Mouse (Mus musculus): Measurements from ENCODE around the gene Cables2. TPM values are rescaled to one million over a fixed set of nuclear protein-coding genes. Genes with fewer than 3 reads are reported as not detected.
A peak's percentile ranks its signal among the peaks of the same experiment; 100 is the strongest.

The Cables2 gene
- polyA plus RNA-seq, 1 experiment from 2014 or later, result 8.5 TPM

- no peak for ATAC-seq (ENCODE audit: low FRiP score, low TSS enrichment)
- no peak for TF ChIP-seq CTCF (IDR thresholded peaks at IDR 0.05; ENCODE audit: low read depth)
- TF ChIP-seq EP300 (optimal IDR thresholded peaks at IDR 0.05), result no peak
- Histone ChIP-seq H3K9ac (ENCODE audit: low read length) (no peak overlapping the region), H3K27me3 (ENCODE audit: control insufficient read depth, insufficient read depth, low read length) (no peaks in the 10 kb centered on the region), H3K4me2 (replicated peaks; ENCODE audit: low read depth) (no peak overlapping the region), H3K9me3 (ENCODE audit: control insufficient read depth, low read length) (no peaks in the 10 kb centered on the region), H3K27ac (replicated peaks) (no peak overlapping the region), H3K4me1 (replicated peaks; ENCODE audit: control insufficient read depth, insufficient read depth) (no peaks in the 10 kb centered on the region), H3K36me3 (ENCODE audit: control insufficient read depth, insufficient read depth, low read length) (no peaks in the 10 kb centered on the region), H3K4me3 (ENCODE audit: low read depth, low read length) (no peak overlapping the region)
- WGBS, result 35% methylated on average over 2 of the region's 2 CpGs
- no peak for DNase-seq (ENCODE audit: low spot score)
Measured at GRCm38 (mm10) chr2:180307680-180308079, 34.4 kb upstream of the Cables2 start.

GRCm38 (mm10) chr2:180306423-180307168 is 33.3 kb upstream of the Cables2 start:
- DNase-seq (ENCODE audit: low spot score), result no peak
- H3K4me1 ChIP-seq (replicated peaks; ENCODE audit: control insufficient read depth, insufficient read depth), result no peaks in the 10 kb centered on the region
- peak; percentile 67; the same call in 1 of the 2 replicates for ATAC-seq (ENCODE audit: low FRiP score, low TSS enrichment)
- H3K27ac ChIP-seq (replicated peaks), result peak overlapping the region; percentile 30; the same call in 1 of the 2 replicates
- no peak overlapping the region for H3K4me3 ChIP-seq (ENCODE audit: low read depth, low read length)
- TF ChIP-seq EP300 (optimal IDR thresholded peaks at IDR 0.05) (peak; percentile 22), CTCF (IDR thresholded peaks at IDR 0.05; ENCODE audit: low read depth) (no peak)
- no peaks in the 10 kb centered on the region for H3K9me3 ChIP-seq (ENCODE audit: control insufficient read depth, low read length)
- no peaks in the 10 kb centered on the region for H3K27me3 ChIP-seq (ENCODE audit: control insufficient read depth, insufficient read depth, low read length)
- no peaks in the 10 kb centered on the region for H3K36me3 ChIP-seq (ENCODE audit: control insufficient read depth, insufficient read depth, low read length)
- no peak overlapping the region for H3K4me2 ChIP-seq (replicated peaks; ENCODE audit: low read depth)
- H3K9ac ChIP-seq (ENCODE audit: low read length), result no peak overlapping the region
- WGBS, result 39% methylated on average over 8 of the region's 8 CpGs

- DNase-seq (ENCODE audit: low spot score), result no peak
- no peaks in the 10 kb centered on the region for H3K36me3 ChIP-seq (ENCODE audit: control insufficient read depth, insufficient read depth, low read length)
- ATAC-seq (ENCODE audit: low FRiP score, low TSS enrichment), result no peak
- no peaks in the 10 kb centered on the region for H3K9me3 ChIP-seq (ENCODE audit: control insufficient read depth, low read length)
- no peaks in the 10 kb centered on the region for H3K4me1 ChIP-seq (replicated peaks; ENCODE audit: control insufficient read depth, insufficient read depth)
- TF ChIP-seq EP300 (optimal IDR thresholded peaks at IDR 0.05) (no peak), CTCF (IDR thresholded peaks at IDR 0.05; ENCODE audit: low read depth) (no peak)
- WGBS, result 68% methylated on average over 2 of the region's 2 CpGs
- no peak overlapping the region for H3K9ac ChIP-seq (ENCODE audit: low read length)
- H3K4me2 ChIP-seq (replicated peaks; ENCODE audit: low read depth), result no peak overlapping the region
- no peak overlapping the region for H3K4me3 ChIP-seq (ENCODE audit: low read depth, low read length)
- no peaks in the 10 kb centered on the region for H3K27me3 ChIP-seq (ENCODE audit: control insufficient read depth, insufficient read depth, low read length)
- H3K27ac ChIP-seq (replicated peaks), result no peak overlapping the region
Measured at GRCm38 (mm10) chr2:180306009-180306408, 32.7 kb upstream of the Cables2 start.

- TF ChIP-seq CTCF (IDR thresholded peaks at IDR 0.05; ENCODE audit: low read depth) (no peak), EP300 (optimal IDR thresholded peaks at IDR 0.05) (no peak)
- Histone ChIP-seq H3K36me3 (ENCODE audit: control insufficient read depth, insufficient read depth, low read length) (no peaks in the 10 kb centered on the region), H3K4me2 (replicated peaks; ENCODE audit: low read depth) (no peak overlapping the region), H3K4me1 (replicated peaks; ENCODE audit: control insufficient read depth, insufficient read depth) (no peaks in the 10 kb centered on the region), H3K27me3 (ENCODE audit: control insufficient read depth, insufficient read depth, low read length) (no peaks in the 10 kb centered on the region), H3K9ac (ENCODE audit: low read length) (no peak overlapping the region), H3K9me3 (ENCODE audit: control insufficient read depth, low read length) (no peaks in the 10 kb centered on the region), H3K4me3 (ENCODE audit: low read depth, low read length) (no peak overlapping the region), H3K27ac (replicated peaks) (no peak overlapping the region)
- ATAC-seq (ENCODE audit: low FRiP score, low TSS enrichment) (0 out of 2 replicates have a peak, but pooled peaks have one; percentile 39), DNase-seq (ENCODE audit: low spot score) (no peak)
- WGBS, result 71% methylated on average over 3 of the region's 3 CpGs
Measured at GRCm38 (mm10) chr2:180305490-180305889, 32.2 kb upstream of the Cables2 start.

GRCm38 (mm10) chr2:180304554-180304953 is 31.3 kb upstream of the Cables2 start:
- Histone ChIP-seq H3K9ac (ENCODE audit: low read length) (no peak overlapping the region), H3K36me3 (ENCODE audit: control insufficient read depth, insufficient read depth, low read length) (no peaks in the 10 kb centered on the region), H3K27ac (replicated peaks) (no peak overlapping the region), H3K9me3 (ENCODE audit: control insufficient read depth, low read length) (no peaks in the 10 kb centered on the region), H3K4me1 (replicated peaks; ENCODE audit: control insufficient read depth, insufficient read depth) (no peaks in the 10 kb centered on the region), H3K4me2 (replicated peaks; ENCODE audit: low read depth) (no peak overlapping the region), H3K27me3 (ENCODE audit: control insufficient read depth, insufficient read depth, low read length) (no peaks in the 10 kb centered on the region), H3K4me3 (ENCODE audit: low read depth, low read length) (no peak overlapping the region)
- no peak for ATAC-seq (ENCODE audit: low FRiP score, low TSS enrichment)
- 45% methylated on average over 4 of the region's 4 CpGs for WGBS
- TF ChIP-seq CTCF (IDR thresholded peaks at IDR 0.05; ENCODE audit: low read depth), result peak; percentile 34
- no peak for TF ChIP-seq EP300 (optimal IDR thresholded peaks at IDR 0.05)
- DNase-seq (ENCODE audit: low spot score), result no peak

GRCm38 (mm10) chr2:180303468-180303867 is 30.2 kb upstream of the Cables2 start:
- no peaks in the 10 kb centered on the region for H3K36me3 ChIP-seq (ENCODE audit: control insufficient read depth, insufficient read depth, low read length)
- no peak overlapping the region for H3K27ac ChIP-seq (replicated peaks)
- no peaks in the 10 kb centered on the region for H3K27me3 ChIP-seq (ENCODE audit: control insufficient read depth, insufficient read depth, low read length)
- H3K4me3 ChIP-seq (ENCODE audit: low read depth, low read length), result no peak overlapping the region
- no peaks in the 10 kb centered on the region for H3K9me3 ChIP-seq (ENCODE audit: control insufficient read depth, low read length)
- H3K4me1 ChIP-seq (replicated peaks; ENCODE audit: control insufficient read depth, insufficient read depth), result no peaks in the 10 kb centered on the region
- H3K9ac ChIP-seq (ENCODE audit: low read length), result no peak overlapping the region
- TF ChIP-seq CTCF (IDR thresholded peaks at IDR 0.05; ENCODE audit: low read depth) (no peak), EP300 (optimal IDR thresholded peaks at IDR 0.05) (no peak)
- H3K4me2 ChIP-seq (replicated peaks; ENCODE audit: low read depth), result no peak overlapping the region
- no peak for ATAC-seq (ENCODE audit: low FRiP score, low TSS enrichment)
- DNase-seq (ENCODE audit: low spot score), result no peak
- WGBS, result 81% methylated on average over 12 of the region's 12 CpGs

All from stomach, postnatal 0 days (tissue).